Mouse (Mus musculus) intestine, postnatal 0 days (tissue): Measurements from ENCODE around the gene R3hdm2. TPM values are rescaled to one million over a fixed set of nuclear protein-coding genes. Genes with fewer than 3 reads are reported as not detected.

ENCODE experiments used
- ATAC-seq: fragments of 200-750 bp; cut with Nextera tagmentation; 2 replicates; pipeline ENCODE4 v1.8.0; 2017; ENCODE audit warnings: mild to moderate bottlenecking, moderate TSS enrichment, moderate library complexity
- H3K27ac ChIP-seq: fragments of 300-500 bp; sonication (generic); 2 replicates; pipeline ENCODE4 v1.5.1; 2014; ENCODE audit warnings: mild to moderate bottlenecking, low read depth, low read length, moderate library complexity
- H3K27me3 ChIP-seq: fragments of 300-500 bp; sonication (generic); replicated peaks from 2 replicates; pipeline ENCODE4 v1.6.1; 2014; ENCODE audit warnings: low read length, mixed read lengths; ENCODE audit not compliant: control insufficient read depth, insufficient read depth
- H3K36me3 ChIP-seq: fragments of 300-500 bp; sonication (generic); 2 replicates; pipeline ENCODE4 v1.6.1; 2014; ENCODE audit warnings: mild to moderate bottlenecking, moderate library complexity; ENCODE audit not compliant: control insufficient read depth, insufficient read depth
- H3K4me1 ChIP-seq: fragments of 300-500 bp; sonication (generic); replicated peaks from 2 replicates; pipeline ENCODE4 v1.6.1; 2014; ENCODE audit warnings: antibody characterized with exemption, low read length, mixed read lengths; ENCODE audit not compliant: control insufficient read depth, insufficient read depth
- H3K4me2 ChIP-seq: fragments of 300-500 bp; sonication (generic); replicated peaks from 2 replicates; pipeline ENCODE4 v1.6.1; 2014; ENCODE audit warnings: low read depth, mild to moderate bottlenecking, moderate library complexity
- H3K4me3 ChIP-seq: fragments of 300-500 bp; sonication (generic); 2 replicates; pipeline ENCODE4 v1.5.1; 2014; ENCODE audit warnings: low read depth, low read length
- H3K9ac ChIP-seq: fragments of 300-500 bp; sonication (generic); 2 replicates; pipeline ENCODE4 v1.6.1; 2014; ENCODE audit warnings: mild to moderate bottlenecking, low read depth, low read length
- H3K9me3 ChIP-seq: fragments of 300-500 bp; sonication (generic); 2 replicates; pipeline ENCODE4 v1.6.1; 2016; ENCODE audit warnings: mixed run types; ENCODE audit not compliant: control insufficient read depth
- CTCF ChIP-seq: sonication (generic); IDR thresholded peaks from 2 replicates; pipeline ENCODE4 v1.5.1; 2016; ENCODE audit warnings: low read depth, mild to moderate bottlenecking, control low read depth, antibody characterized with exemption, moderate library complexity
- WGBS: fragments of 180-500 bp; shearing (Covaris S2); extraction: QIAGEN DNeasy Blood & Tissue Kit; methylation state at CpG from one replicate; pipeline ENCODE4 v1.1.7; 2014; 5-methylcytosine and 5-hydroxymethylcytosine counted together
- polyA plus RNA-seq: library from polyadenylated mRNA; unstranded; fragments of >200 nt; fragmentation: Nextera tagmentation; extraction: Ambion mirVana; gene quantifications from 2 replicates; pipeline ENCODE4 v1.2.1, GENCODE M21; 2015

The R3hdm2 gene
- polyA plus RNA-seq, 1 experiment from 2014 or later, result 19.4 TPM

GRCm38 (mm10) chr10:127526048-127526447 lies 145.9 kb downstream of the R3hdm2 start:
- peaks cover 74% of the 10 kb centered on the region for H3K27me3 ChIP-seq
- H3K4me3 ChIP-seq, result peak overlapping the region; percentile 26
- H3K9ac ChIP-seq, result no peak overlapping the region
- no peak for TF ChIP-seq CTCF
- WGBS, result 3% methylated on average over 26 of the region's 26 CpGs
- no peaks in the 10 kb centered on the region for H3K9me3 ChIP-seq
- no peak overlapping the region for H3K27ac ChIP-seq
- peak overlapping the region; percentile 56 for H3K4me2 ChIP-seq
- no peak for ATAC-seq
- no peaks in the 10 kb centered on the region for H3K36me3 ChIP-seq
- H3K4me1 ChIP-seq, result peaks cover 7% of the 10 kb centered on the region; the same call in 1 of the 2 replicates

GRCm38 (mm10) chr10:127526681-127527080 lies 146.6 kb downstream of the R3hdm2 start:
- H3K4me3 ChIP-seq, result peak overlapping the region; percentile 26
- no peaks in the 10 kb centered on the region for H3K9me3 ChIP-seq
- TF ChIP-seq CTCF, result peak; percentile 78
- ATAC-seq, result peak; percentile 58; the same call in 1 of the 2 replicates
- H3K4me2 ChIP-seq, result peak overlapping the region; percentile 56
- peaks cover 80% of the 10 kb centered on the region for H3K27me3 ChIP-seq
- H3K36me3 ChIP-seq, result no peaks in the 10 kb centered on the region
- H3K27ac ChIP-seq, result no peak overlapping the region
- WGBS, result under 1% methylated on average over 26 of the region's 26 CpGs
- H3K9ac ChIP-seq, result no peak overlapping the region
- peaks cover 7% of the 10 kb centered on the region; the same call in 1 of the 2 replicates for H3K4me1 ChIP-seq

DNA sequence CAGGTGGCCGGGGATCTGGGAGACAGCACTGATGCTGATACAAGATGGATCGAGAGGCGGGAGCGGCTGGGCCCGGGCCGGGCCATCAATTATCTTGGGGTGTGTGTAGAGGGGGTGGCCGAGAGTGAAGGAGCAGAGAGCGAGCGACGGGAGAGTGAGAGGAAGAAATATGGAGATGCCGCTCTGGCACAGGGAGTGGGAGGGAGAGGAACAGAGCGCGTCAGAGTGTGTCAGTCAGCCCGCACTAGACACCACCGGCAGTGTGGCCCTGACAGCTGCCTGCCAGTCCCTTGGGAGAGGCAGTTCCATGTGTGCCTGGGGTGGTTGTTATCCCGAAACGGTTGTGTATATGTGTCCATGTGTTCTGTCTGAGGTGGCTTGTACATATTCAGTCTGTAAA lies 147.4 kb downstream of the R3hdm2 start:
- no peak for ATAC-seq
- 8% methylated on average over 17 of the region's 17 CpGs for WGBS

GRCm38 (mm10) chr10:127530945-127531344 lies 150.8 kb downstream of the R3hdm2 start:
- peaks cover 99% of the 10 kb centered on the region for H3K27me3 ChIP-seq
- no peaks in the 10 kb centered on the region for H3K9me3 ChIP-seq
- 2% methylated on average over 19 of the region's 25 CpGs for WGBS
- no peaks in the 10 kb centered on the region for H3K36me3 ChIP-seq
- H3K27ac ChIP-seq, result no peak overlapping the region
- H3K4me3 ChIP-seq, result no peak overlapping the region
- ATAC-seq, result no peak
- no peak overlapping the region for H3K9ac ChIP-seq
- no peak overlapping the region for H3K4me2 ChIP-seq
- no peak for TF ChIP-seq CTCF
- peaks cover 7% of the 10 kb centered on the region for H3K4me1 ChIP-seq

More for the DNA sequence above, 147.4 kb downstream of the R3hdm2 start:
- H3K36me3 ChIP-seq, result no peaks in the 10 kb centered on the region
- no peak overlapping the region for H3K27ac ChIP-seq
- H3K4me2 ChIP-seq, result no peak overlapping the region
- no peak overlapping the region for H3K4me3 ChIP-seq
- peaks cover 88% of the 10 kb centered on the region for H3K27me3 ChIP-seq
- peaks cover 3% of the 10 kb centered on the region; the same call in 1 of the 2 replicates for H3K4me1 ChIP-seq
- TF ChIP-seq CTCF, result no peak
- H3K9me3 ChIP-seq, result no peaks in the 10 kb centered on the region
- H3K9ac ChIP-seq, result no peak overlapping the region

DNA sequence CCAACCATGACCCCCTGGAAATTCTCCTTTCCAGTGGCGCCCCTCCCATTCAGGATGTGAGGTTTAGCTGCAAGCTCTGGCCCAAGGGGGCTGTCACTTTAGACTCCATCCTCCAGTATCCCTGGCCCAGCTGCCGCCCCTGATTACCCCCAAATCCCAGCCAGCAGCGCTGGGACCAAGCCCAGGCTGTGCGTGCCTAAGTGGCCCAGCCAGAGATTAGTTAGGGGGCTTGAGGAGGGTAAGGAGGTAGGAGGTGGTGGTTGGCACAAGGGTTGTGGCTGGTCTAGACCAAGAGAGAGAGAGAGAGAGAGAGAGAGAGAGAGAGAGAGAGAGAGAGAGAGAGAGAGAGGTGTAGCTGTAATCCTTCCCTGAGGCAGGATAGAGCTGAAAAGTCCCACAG lies 151.4 kb downstream of the R3hdm2 start:
- TF ChIP-seq CTCF, result no peak
- H3K4me3 ChIP-seq, result no peak overlapping the region
- no peak overlapping the region for H3K27ac ChIP-seq
- H3K36me3 ChIP-seq, result no peaks in the 10 kb centered on the region
- peaks cover 99% of the 10 kb centered on the region for H3K27me3 ChIP-seq
- ATAC-seq, result no peak
- peaks cover 3% of the 10 kb centered on the region; the same call in 1 of the 2 replicates for H3K4me1 ChIP-seq
- 7% methylated on average over 4 of the region's 4 CpGs for WGBS
- H3K9me3 ChIP-seq, result no peaks in the 10 kb centered on the region
- H3K4me2 ChIP-seq, result no peak overlapping the region
- no peak overlapping the region for H3K9ac ChIP-seq

DNA sequence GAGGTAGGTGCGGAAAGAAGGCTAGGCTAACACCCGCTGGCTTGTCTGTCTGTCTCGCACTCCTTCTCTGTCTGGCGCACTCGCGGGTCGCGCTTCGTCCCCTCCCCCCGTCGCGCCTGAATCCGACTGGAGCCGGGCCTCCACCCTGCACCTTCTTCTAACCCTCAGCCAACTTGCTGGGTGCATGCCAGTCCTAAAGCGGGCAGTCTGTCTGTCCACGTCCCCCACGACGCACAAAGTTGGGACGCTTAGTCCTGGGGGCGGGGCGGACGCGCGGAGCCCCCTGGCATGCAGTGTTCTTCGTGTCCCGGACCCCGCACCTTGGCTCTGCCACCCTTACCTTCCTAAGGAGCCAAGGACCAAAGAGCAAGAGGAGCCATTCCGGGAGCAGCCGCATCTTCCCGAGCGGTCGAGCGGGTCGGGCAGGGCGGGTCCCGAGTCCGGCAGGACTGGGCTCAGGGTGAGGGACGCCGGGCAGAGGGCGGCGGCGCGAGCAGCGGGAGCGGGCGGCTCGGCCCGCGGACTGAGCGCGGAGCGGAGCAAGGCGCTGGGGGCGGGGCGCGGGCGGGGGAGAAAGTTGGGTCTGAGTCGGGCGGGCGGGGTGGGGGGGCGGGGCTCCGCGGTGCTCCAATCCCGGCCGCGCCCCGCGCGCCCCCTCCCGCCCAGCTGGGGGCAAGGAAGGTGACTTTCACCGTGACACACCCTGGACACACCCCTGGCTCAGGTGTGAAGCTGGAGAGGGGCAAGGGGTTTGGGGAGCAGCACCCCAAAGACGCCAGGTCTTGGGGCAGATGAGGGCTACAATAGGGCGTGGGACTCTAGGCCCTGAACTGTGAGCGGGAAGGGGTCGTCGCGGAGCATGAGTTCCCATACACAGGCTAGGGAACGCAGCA lies 154.2 kb downstream of the R3hdm2 start, which contains the start of gene Nxph4:
Nxph4 (minus strand) TSS at position 524 of the 893 bp plus-strand sequence.
- peaks cover 78% of the 10 kb centered on the region for H3K27me3 ChIP-seq
- under 1% methylated on average over 50 of the region's 78 CpGs for WGBS

More for the DNA sequence above, 154.2 kb downstream of the R3hdm2 start, which contains the start of gene Nxph4:
- peaks cover 10% of the 10 kb centered on the region; the same call in 1 of the 2 replicates for H3K36me3 ChIP-seq
- peak within 1 kb of the TSS; percentile 44 for H3K4me3 ChIP-seq
- H3K4me1 ChIP-seq, result peaks cover 3% of the 10 kb centered on the region; the same call in 1 of the 2 replicates
- peak within 1 kb of the TSS; percentile 75 for H3K4me2 ChIP-seq
- H3K27ac ChIP-seq, result no peak within 1 kb of the TSS
- H3K9ac ChIP-seq, result 0 out of 2 replicates have a peak within 1 kb of the TSS, but pooled peaks have one; percentile 11
- TF ChIP-seq CTCF, result no peak
- ATAC-seq, result 0 out of 2 replicates have a peak, but pooled peaks have one; percentile 12
- no peaks in the 10 kb centered on the region for H3K9me3 ChIP-seq
